Mouse (Mus musculus): ENCODE measurements at regions not wholly inside any gene's neighbourhood (a gene's known extent, or its start where the extent isn't known, plus 50 kb on each side); places are given as distances from the start of the nearest gene placed in this dataset.

DNA sequence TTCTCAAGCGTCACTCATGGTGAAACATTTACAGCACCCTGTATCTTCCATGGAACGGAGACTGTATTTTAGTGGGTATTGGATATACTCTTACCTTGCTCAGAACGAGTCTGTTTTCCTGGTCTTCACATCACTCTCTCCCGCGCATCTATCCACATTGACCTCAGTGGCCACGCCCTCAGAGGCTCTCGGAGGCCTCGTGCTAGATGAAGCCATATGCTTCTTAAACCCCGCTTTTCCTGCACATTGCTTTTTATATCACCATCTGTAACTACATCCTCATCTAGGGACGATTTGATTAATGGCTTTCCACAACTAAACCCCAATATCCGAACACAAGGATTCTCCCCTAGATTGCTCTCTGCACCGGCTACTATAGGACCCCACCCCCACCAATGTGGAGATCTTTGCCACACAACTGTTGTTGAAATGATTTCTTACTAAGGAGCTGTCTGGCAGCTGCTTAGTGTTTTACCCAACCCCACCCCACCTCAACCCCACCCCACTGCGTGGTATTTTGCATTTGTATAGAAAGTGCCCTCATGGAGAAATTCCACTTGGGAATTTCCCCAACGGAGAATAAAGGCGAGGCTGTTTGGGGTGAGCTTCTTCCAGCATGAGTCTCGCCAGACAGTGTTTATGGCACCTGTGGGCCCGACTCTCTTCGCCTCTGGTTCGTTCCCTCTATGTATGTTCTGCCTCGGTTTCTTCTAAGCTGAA, 59.2 kb upstream of the Krr1 start:
- Histone ChIP-seq H3K36me3 (replicated peaks in 1 of 2; ENCODE audit: control insufficient read depth in 1 of 2, insufficient read depth in 1 of 2, low read length in 1 of 2) (no peaks in the 10 kb centered on the region), H3K4me2 (ENCODE audit: insufficient read depth, low read depth, poor library complexity, severe bottlenecking) (no peak overlapping the region), H3K79me2 (replicated peaks; ENCODE audit: control insufficient read depth, extremely low read depth, insufficient read depth, poor library complexity, severe bottlenecking) (no peaks in the 10 kb centered on the region), H3K9me3 (replicated peaks; ENCODE audit: low read length) (peaks cover 6% of the 10 kb centered on the region), H3K27me3 (replicated peaks) (no peaks in the 10 kb centered on the region), H3K27ac (ENCODE audit: insufficient read depth, low read depth) (no peak overlapping the region), H3K9ac (ENCODE audit: insufficient read depth, low read depth) (no peak overlapping the region), H3K4me3 (replicated peaks in 1 of 3; ENCODE audit: low read depth in 2 of 3, low read length in 2 of 3, poor library complexity in 1 of 3) (no peak overlapping the region), H3K4me1 (ENCODE audit: control insufficient read depth in 1 of 2, insufficient read depth in 2 of 2) (peaks cover 0 to 1% of the 10 kb centered on the region in 2 experiments; a peak in 1 of 4 replicates)
- no peak for TF ChIP-seq UBTF (IDR thresholded peaks at IDR 0.05; ENCODE audit: low read depth, low read length)
- no peak for TF ChIP-seq POLR2AphosphoS2 (IDR thresholded peaks at IDR 0.05; ENCODE audit: low read depth, low read length)
- no peak for TF ChIP-seq NELFE (IDR thresholded peaks at IDR 0.05; ENCODE audit: low read depth, low read length)
- TF ChIP-seq MAX (IDR thresholded peaks at IDR 0.05; ENCODE audit: low read length) = no peak
- TF ChIP-seq JUND (conservative IDR thresholded peaks at IDR 0.05; ENCODE audit: low read depth, low read length) = no peak
- TF ChIP-seq ZMIZ1 (IDR thresholded peaks at IDR 0.05; ENCODE audit: low read depth, low read length) = no peak
- TF ChIP-seq ZKSCAN1 (IDR thresholded peaks at IDR 0.05; ENCODE audit: borderline replicate concordance, low read depth, low read length) = no peak
- no peak for TF ChIP-seq MAFK (IDR thresholded peaks at IDR 0.05; ENCODE audit: insufficient replicate concordance, low read length)
- TF ChIP-seq E2F4 (IDR thresholded peaks at IDR 0.05; ENCODE audit: insufficient replicate concordance, low read depth, low read length) = no peak
- TF ChIP-seq MAZ (IDR thresholded peaks at IDR 0.05; ENCODE audit: low read depth, low read length) = no peak
- TF ChIP-seq ZNF384 (IDR thresholded peaks at IDR 0.05; ENCODE audit: low read depth, low read length) = no peak
- in situ Hi-C loops (cut with MboI; ENCODE audit: low pct_ligation_motif_present, low pct_unique_long_range_greater_than_20kb, low sequenced_read_pairs) = no loop called here
- dilution Hi-C loops (cut with MboI; ENCODE audit: extremely low pct_ligation_motif_present, extremely low pct_unique_long_range_greater_than_20kb, low sequenced_read_pairs) = no loop called here
- DNase-seq (ENCODE audit: extremely low read depth) = no peak

DNA sequence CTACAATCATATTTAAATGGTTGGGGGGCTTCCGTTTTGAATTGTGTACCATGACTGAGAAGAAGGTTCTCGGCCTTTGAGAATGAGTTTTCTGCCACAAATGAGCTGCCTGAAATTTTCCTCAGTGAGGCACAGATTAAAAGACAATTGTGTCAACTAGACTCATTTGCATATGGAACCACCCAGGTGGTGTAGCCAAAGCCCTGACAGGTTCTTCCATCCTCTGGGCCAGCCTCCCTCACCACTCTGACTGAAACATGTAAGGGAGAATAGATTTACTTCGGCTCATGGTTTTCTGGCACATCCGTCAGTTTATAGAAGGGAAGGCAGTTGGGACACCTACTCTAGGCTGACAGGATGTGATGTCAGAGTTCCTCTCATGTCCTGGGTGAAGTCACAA, 58.2 kb upstream of the Krr1 start:
- in situ Hi-C loops (cut with MboI; ENCODE audit: low pct_ligation_motif_present, low pct_unique_long_range_greater_than_20kb, low sequenced_read_pairs) = no loop called here
- Histone ChIP-seq H3K27ac (ENCODE audit: insufficient read depth, low read depth) (no peak overlapping the region), H3K4me2 (ENCODE audit: insufficient read depth, low read depth, poor library complexity, severe bottlenecking) (no peak overlapping the region), H3K79me2 (replicated peaks; ENCODE audit: control insufficient read depth, extremely low read depth, insufficient read depth, poor library complexity, severe bottlenecking) (no peaks in the 10 kb centered on the region), H3K27me3 (replicated peaks) (no peaks in the 10 kb centered on the region), H3K4me3 (replicated peaks in 1 of 3; ENCODE audit: low read depth in 2 of 3, low read length in 2 of 3, poor library complexity in 1 of 3) (no peak overlapping the region), H3K9ac (ENCODE audit: insufficient read depth, low read depth) (no peak overlapping the region), H3K4me1 (ENCODE audit: control insufficient read depth in 1 of 2, insufficient read depth in 2 of 2) (peaks cover 0 to 3% of the 10 kb centered on the region in 2 experiments; a peak in 1 of 4 replicates), H3K9me3 (replicated peaks; ENCODE audit: low read length) (peaks cover 6% of the 10 kb centered on the region), H3K36me3 (replicated peaks in 1 of 2; ENCODE audit: control insufficient read depth in 1 of 2, insufficient read depth in 1 of 2, low read length in 1 of 2) (no peaks in the 10 kb centered on the region)
- DNase-seq (ENCODE audit: extremely low read depth) = no peak
- dilution Hi-C loops (cut with MboI; ENCODE audit: extremely low pct_ligation_motif_present, extremely low pct_unique_long_range_greater_than_20kb, low sequenced_read_pairs) = no loop called here
- TF ChIP-seq CTCF (conservative IDR thresholded peaks at IDR 0.05 in 1 of 2, IDR thresholded peaks at IDR 0.05 in 1 of 2; ENCODE audit: low read depth in 2 of 2, low read length in 2 of 2) (no peak), RAD21 (IDR thresholded peaks at IDR 0.05; ENCODE audit: low read depth, low read length) (no peak), ETS1 (conservative IDR thresholded peaks at IDR 0.05; ENCODE audit: low read depth, low read length) (no peak), CHD2 (IDR thresholded peaks at IDR 0.05; ENCODE audit: low read length) (no peak), EP300 (IDR thresholded peaks at IDR 0.05; ENCODE audit: low read length) (no peak), SMC3 (IDR thresholded peaks at IDR 0.05; ENCODE audit: low read depth, low read length) (no peak), BHLHE40 (IDR thresholded peaks at IDR 0.05; ENCODE audit: low read depth, low read length) (no peak), JUN (IDR thresholded peaks at IDR 0.05; ENCODE audit: insufficient read depth, low read depth, low read length) (no peak), ZMIZ1 (IDR thresholded peaks at IDR 0.05; ENCODE audit: low read depth, low read length) (no peak)
